Mouse (Mus musculus): ENCODE measurements around the gene Galt.

Gene Galt

DNA sequence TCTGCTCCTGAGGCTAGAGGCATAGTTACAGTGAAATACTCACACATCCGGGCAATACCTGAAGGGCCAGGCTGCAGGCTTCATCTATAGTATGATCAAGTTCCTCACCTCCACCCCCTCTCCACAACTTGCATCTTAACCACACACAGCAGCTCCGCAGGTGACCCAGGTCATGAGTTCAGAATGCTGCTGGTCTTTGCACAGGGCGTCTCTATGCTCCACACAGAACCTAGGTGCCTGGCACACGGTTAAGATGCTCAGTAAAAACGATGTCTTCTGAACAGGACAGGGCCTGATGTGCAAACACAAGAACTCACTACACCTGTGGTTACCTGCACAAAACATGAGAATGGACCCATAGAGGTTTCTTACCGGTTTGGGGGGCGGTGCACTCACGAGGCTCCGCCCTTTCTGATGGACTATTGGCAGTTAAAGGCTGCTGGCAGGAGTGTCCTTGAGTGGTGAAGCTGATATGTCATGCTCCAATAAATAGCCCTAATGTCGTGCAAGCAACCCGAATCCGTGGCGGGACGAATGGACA, at the start of gene Galt:
Gene Galt (plus strand): TSS at position 432 of the 541 bp plus-strand sequence.
- H3K27me3 ChIP-seq (ENCODE audit: control insufficient read depth, insufficient read depth, low read length, poor library complexity, severe bottlenecking) = no peaks in the 10 kb centered on the region
- H3K36me3 ChIP-seq (ENCODE audit: control insufficient read depth, insufficient read depth, low read length, poor library complexity, severe bottlenecking) = peaks cover 3% of the 10 kb centered on the region
- no peak for DNase-seq (ENCODE audit: low read depth, low spot score)

DNA sequence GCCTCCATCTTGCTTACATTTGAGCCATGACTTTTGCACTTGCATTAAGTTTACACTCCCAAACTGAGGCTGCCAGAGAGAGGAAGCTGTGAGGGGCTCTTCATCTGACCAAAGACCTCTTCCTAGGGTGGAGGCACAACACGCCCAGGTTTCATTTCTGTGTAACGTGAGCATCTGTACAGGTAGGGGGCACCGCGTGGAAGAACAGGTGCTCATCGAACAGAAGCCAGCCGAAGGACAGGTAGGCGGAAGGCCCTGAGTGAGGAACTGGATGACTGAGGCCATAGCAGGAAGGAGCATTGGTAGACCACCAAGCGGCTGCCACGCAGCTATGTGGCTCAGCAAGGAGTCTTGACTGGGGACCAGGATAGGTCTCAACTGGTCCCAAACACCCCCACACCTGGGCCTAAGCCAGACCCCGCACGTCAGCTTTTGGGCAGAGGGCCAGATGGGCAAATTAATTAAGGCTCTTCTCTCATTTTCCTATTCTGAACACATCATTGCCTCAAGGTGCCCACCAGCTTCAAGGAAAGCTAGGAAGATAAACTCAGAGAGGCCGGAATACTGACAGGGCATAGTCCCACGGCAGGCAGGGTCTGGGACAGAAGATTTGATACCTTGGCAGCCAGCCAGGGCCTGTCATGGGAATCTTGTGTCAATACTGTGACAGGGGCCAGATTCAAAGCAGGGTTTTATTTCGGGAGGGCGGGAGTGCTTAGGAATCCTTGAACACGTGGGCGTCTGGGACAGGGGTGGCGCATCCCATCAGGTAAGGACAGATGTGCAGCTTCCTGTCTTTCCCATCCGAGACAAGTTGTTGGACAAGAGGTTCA, 48.9 kb upstream of the Galt start:
- no peak for DNase-seq (ENCODE audit: low read depth, low spot score)
- no peaks in the 10 kb centered on the region for H3K27me3 ChIP-seq (ENCODE audit: control insufficient read depth, insufficient read depth, low read length, poor library complexity, severe bottlenecking)

DNA sequence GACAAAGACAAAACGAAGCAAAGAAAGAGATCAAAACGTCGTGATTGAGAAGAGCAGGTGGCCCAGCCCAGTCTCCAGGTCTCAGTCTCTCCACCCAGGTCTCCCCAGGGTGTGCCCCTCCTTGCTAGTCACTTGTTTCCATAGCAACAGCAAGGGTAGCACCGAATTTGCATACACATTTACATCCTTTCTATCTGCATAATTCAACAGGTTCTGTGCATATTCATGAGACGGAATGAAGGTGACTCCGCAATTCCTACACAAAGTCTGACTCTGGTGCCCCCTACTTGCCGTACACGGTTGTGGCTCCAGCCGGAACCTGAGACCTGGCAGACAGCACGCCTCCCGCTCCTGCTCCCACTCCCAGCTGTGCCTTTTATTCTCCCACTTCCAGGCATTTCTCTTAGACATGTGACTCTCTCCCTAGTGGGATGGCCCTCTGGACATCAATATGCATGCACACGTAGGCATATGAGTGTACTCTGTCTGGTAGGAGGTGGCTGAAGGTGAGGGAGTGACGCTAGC, 48.0 kb upstream of the Galt start:
- H3K27me3 ChIP-seq (ENCODE audit: control insufficient read depth, insufficient read depth, low read length, poor library complexity, severe bottlenecking) = no peaks in the 10 kb centered on the region
- peak; percentile 85 for DNase-seq (ENCODE audit: low read depth, low spot score)
- no peaks in the 10 kb centered on the region for H3K36me3 ChIP-seq (ENCODE audit: control insufficient read depth, insufficient read depth, low read length, poor library complexity, severe bottlenecking)

More for the DNA sequence above, 48.9 kb upstream of the Galt start:
- H3K36me3 ChIP-seq (ENCODE audit: control insufficient read depth, insufficient read depth, low read length, poor library complexity, severe bottlenecking) = no peaks in the 10 kb centered on the region

DNA sequence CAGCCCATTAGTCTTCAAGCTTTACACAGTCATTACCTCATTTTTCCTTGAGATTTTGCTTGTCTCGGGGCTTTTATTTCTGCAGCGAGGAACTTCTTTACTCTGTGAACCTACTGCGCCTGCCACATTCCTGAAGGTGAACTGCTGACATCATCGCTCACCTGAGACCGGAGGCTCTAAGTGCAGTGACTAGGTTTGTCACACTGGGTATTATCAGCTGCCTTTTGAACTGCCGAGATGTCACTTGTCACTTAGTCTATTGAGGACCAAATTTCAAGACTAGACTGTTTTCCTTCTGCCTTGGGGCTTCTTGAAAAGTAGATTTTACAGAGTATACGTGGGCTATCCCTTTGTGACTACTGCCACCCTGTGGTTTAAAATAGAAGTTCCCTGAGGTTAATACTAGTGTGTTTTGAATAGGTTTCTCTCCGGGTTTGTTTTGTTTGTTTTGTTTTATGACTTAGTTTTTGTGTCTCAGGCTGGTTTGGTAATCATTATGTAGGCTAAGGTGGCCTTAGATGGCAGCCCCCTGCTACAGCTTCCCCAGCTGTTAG, 46.8 kb upstream of the Galt start:
- H3K36me3 ChIP-seq (ENCODE audit: control insufficient read depth, insufficient read depth, low read length, poor library complexity, severe bottlenecking) = no peaks in the 10 kb centered on the region
- H3K27me3 ChIP-seq (ENCODE audit: control insufficient read depth, insufficient read depth, low read length, poor library complexity, severe bottlenecking) = no peaks in the 10 kb centered on the region
- DNase-seq (ENCODE audit: low read depth, low spot score) = peak; percentile 76

DNA sequence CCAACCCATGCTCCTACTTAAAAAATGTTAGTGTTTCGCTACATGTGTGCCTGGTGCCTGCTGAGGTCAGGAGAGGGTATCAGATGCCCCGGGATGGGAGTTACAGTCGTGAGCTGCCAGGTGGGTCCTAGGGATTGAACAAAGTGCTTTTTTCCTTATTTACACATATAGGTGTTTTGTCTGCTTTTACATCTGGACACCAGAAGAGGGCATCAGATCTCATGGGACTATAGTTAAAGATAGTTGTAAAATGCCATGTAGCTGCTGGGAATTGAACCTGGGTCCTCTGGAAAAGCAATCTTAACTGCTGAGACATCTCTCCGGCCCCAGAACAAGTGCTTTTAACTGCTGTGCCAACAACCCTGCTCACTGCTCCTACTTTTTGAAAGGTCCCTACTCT, 44.8 kb upstream of the Galt start:
- Histone ChIP-seq H3K36me3 (ENCODE audit: control insufficient read depth, insufficient read depth, low read length, poor library complexity, severe bottlenecking) (no peaks in the 10 kb centered on the region), H3K27me3 (ENCODE audit: control insufficient read depth, insufficient read depth, low read length, poor library complexity, severe bottlenecking) (no peaks in the 10 kb centered on the region)
- no peak for DNase-seq (ENCODE audit: low read depth, low spot score)

DNA sequence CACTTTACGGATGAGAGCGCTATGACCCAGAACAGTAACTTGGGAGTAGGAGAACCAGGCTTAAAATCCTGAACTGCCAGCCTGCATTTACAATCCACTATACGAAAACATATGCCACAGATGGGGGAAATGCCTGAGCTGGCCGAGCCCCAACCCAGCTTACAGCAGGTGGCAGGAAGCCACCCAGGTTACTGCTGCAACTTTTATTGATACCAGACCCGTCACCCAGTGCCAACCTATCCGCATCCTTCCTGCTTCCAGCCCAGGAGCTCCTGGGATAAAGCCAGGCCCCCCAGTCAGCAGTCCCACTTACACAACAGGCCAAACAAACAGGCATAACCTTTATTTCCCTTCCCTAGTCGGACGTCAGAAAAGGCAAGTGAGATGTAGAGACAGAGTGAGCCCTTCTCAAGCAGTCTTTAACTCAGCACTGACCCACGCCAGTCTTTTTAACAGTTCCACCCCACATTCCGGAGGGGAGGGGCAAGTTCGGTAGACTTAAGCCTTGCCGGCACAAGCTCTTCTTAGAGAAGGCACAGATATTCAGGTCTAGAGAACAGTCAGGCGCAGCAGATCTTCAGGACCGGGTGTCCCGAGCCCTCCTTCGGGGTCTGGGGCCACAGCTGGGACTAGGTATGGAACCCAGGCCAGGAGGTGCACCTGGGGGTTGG, 43.2 kb upstream of the Galt start:
- Histone ChIP-seq H3K36me3 (ENCODE audit: control insufficient read depth, insufficient read depth, low read length, poor library complexity, severe bottlenecking) (no peaks in the 10 kb centered on the region; the same call in 1 of the 2 replicates), H3K27me3 (ENCODE audit: control insufficient read depth, insufficient read depth, low read length, poor library complexity, severe bottlenecking) (no peaks in the 10 kb centered on the region)
- DNase-seq (ENCODE audit: low read depth, low spot score) = no peak

DNA sequence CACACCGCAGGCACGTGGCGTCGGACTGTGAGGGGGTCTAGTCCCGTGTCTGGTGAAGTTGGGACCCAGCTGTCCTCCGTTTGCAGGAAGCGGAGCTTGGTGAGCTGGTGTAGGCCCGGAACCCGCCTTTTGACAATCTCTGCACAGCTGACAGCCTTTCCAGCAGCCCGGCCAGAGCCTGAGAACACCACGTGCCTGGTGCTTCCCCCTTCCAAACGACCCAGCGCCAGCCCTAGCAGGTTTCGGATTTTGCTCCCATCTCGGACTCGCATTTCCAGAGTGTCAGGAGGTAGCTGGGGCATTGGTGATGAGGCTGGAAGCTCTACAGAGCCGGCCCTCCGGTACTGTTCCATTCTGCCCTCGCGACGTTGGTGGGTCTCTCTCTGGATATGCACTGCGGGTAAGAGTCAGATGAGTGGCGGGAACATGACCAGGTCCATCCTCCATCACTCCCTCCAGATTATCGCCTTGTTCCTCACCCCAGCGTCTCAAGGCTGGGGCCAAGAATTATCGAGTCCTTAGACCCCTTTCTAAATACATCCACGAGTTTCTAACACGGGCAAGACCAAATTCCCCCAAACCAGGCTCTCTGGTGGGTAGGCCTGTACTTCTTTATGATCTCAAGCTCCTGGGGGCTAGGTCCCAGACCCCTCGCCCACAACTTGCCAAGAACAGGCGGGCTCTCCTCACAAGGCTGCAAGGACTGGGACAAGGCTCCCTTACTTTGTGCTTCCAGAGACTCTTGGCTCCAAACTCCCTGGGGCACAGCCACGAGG, 42.4 kb upstream of the Galt start:
- Histone ChIP-seq H3K27me3 (ENCODE audit: control insufficient read depth, insufficient read depth, low read length, poor library complexity, severe bottlenecking) (no peaks in the 10 kb centered on the region), H3K36me3 (ENCODE audit: control insufficient read depth, insufficient read depth, low read length, poor library complexity, severe bottlenecking) (peaks cover 2% of the 10 kb centered on the region; the same call in 1 of the 2 replicates)
- DNase-seq (ENCODE audit: low read depth, low spot score) = no peak

DNA sequence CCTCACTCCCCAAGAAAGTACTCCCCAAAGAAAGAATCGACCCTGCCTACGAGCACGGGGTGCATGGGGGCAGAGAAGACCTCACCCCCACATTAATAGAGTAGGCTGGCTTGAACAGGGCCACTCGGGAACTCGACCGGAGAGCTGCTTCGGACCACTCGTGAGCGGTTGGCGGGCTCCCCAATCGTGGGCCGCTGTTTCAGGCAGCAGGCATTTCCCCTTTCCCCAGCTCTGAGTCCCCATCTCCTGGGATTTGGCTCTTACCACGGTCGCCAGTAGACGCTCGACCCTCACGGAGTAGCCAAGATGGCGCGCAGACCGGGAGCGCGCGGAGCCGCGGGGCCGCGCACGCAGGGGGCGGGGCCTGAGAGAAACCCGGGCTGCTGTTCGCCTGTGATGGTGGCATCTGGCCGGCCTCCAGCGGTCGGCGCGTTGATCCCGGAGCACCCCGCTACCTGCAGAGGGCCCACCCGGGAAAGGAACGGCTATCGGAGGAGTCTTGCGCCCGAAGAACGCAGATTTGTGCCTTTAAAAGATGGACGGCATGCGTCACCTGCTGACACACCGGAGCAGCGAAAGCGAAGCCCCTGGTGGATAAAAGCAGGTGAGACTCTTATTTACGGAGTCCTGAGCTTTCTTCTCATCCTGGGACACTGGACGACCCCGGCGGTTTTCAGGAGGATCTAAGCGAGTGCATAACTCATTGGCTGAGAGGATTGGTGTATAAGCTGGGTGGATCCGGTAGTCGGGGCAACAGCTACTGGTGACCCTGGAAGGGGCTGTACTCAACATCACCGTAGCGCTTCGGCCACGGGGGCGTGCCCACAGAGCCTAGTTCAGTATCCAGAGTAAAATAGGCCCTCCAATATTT, 41.6 kb upstream of the Galt start, which contains the start of gene Rpp25l:
Gene Rpp25l (minus strand): TSS at position 338 of the 871 bp plus-strand sequence.
- H3K27me3 ChIP-seq (ENCODE audit: control insufficient read depth, insufficient read depth, low read length, poor library complexity, severe bottlenecking) = no peaks in the 10 kb centered on the region
- peaks cover 3% of the 10 kb centered on the region; the same call in 1 of the 2 replicates for H3K36me3 ChIP-seq (ENCODE audit: control insufficient read depth, insufficient read depth, low read length, poor library complexity, severe bottlenecking)
- DNase-seq (ENCODE audit: low read depth, low spot score) = peak; percentile 82

DNA sequence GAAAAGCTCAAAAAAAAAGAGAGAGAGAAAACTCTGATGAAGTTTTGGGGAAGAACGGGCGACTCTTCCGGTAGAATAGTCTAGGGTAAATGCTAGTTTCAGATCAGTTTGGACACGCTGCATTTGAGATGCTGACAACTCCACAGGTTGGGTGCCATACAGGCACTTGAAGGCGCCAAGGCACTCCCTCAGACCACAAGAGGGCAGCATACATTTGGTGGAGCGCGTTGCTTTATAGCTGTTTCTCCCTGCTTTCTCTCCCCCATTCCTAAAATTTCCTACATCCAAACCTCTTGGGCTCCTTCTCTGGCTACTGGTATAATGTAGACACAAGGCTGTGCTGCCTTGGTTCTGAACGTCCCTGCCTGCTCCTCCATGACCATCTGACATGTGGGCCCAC, 40.8 kb upstream of the Galt start:
- no peaks in the 10 kb centered on the region for H3K27me3 ChIP-seq (ENCODE audit: control insufficient read depth, insufficient read depth, low read length, poor library complexity, severe bottlenecking)
- peak; percentile 82 for DNase-seq (ENCODE audit: low read depth, low spot score)
- H3K36me3 ChIP-seq (ENCODE audit: control insufficient read depth, insufficient read depth, low read length, poor library complexity, severe bottlenecking) = peaks cover 5% of the 10 kb centered on the region; the same call in 1 of the 2 replicates

DNA sequence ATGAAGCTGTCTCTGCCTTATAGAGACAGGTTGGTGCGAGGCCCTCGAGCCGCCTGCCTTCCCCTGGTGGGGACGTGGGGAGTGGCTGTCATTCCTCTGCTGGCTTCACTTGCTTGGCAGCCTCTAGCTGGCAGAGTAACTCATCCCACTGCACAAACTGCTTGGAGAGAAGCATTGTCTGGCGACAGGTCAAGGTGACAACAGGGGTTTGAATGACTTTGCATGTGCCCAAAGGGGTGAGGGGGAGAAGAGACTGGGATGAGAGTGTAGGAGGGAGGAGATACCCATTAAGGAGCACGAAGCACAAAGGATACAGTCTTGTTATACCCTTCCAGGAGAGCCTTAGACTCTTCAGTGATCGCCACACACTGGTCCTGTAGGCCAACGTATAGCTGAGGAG, 39.9 kb upstream of the Galt start:
- Histone ChIP-seq H3K36me3 (ENCODE audit: control insufficient read depth, insufficient read depth, low read length, poor library complexity, severe bottlenecking) (peaks cover 7% of the 10 kb centered on the region; the same call in 1 of the 2 replicates), H3K27me3 (ENCODE audit: control insufficient read depth, insufficient read depth, low read length, poor library complexity, severe bottlenecking) (no peaks in the 10 kb centered on the region)
- no peak for DNase-seq (ENCODE audit: low read depth, low spot score)

DNA sequence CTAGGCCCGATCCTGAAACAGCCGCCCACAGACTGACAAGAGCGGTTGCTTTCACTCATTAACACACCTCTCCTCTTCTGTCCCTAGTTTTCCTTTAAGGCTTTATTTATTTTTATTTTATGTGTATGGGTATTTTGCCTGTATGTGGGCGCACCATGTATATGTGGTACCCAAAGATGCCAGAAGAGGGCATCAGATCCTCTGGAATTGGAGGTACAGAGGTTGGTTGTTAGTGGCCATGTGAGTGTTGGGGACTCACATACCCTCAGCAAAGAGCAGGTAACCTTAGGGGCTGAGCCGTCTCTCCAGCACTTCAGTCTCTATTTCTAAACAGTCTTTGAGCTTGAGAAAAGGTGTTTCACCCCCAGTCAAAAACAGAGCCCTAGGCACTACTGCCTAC, 39.4 kb upstream of the Galt start:
- peak; percentile 67 for DNase-seq (ENCODE audit: low read depth, low spot score)
- no peaks in the 10 kb centered on the region for H3K27me3 ChIP-seq (ENCODE audit: control insufficient read depth, insufficient read depth, low read length, poor library complexity, severe bottlenecking)
- peaks cover 7% of the 10 kb centered on the region; the same call in 1 of the 2 replicates for H3K36me3 ChIP-seq (ENCODE audit: control insufficient read depth, insufficient read depth, low read length, poor library complexity, severe bottlenecking)

DNA sequence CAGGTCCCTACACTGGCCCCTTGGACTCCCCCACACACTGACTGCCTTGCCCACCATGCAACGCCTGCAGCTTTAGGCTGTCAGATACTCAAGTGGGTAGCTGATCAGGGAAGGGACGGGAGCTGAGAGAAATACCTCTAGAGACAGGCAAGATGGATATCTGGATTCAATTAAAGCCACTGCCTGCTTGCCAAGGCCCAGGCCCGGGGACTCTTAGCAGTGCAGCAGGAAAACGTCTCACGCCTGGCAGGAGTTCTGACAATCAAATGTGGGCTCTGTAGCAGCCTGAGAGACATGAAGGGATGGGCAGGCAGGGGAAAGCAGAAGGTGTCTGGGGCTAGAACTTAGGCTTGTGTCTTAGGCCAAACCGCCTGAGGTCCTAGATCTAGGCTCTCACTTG, 38.2 kb upstream of the Galt start:
- no peaks in the 10 kb centered on the region for H3K27me3 ChIP-seq (ENCODE audit: control insufficient read depth, insufficient read depth, low read length, poor library complexity, severe bottlenecking)
- H3K36me3 ChIP-seq (ENCODE audit: control insufficient read depth, insufficient read depth, low read length, poor library complexity, severe bottlenecking) = peaks cover 7% of the 10 kb centered on the region; the same call in 1 of the 2 replicates
- no peak for DNase-seq (ENCODE audit: low read depth, low spot score)

DNA sequence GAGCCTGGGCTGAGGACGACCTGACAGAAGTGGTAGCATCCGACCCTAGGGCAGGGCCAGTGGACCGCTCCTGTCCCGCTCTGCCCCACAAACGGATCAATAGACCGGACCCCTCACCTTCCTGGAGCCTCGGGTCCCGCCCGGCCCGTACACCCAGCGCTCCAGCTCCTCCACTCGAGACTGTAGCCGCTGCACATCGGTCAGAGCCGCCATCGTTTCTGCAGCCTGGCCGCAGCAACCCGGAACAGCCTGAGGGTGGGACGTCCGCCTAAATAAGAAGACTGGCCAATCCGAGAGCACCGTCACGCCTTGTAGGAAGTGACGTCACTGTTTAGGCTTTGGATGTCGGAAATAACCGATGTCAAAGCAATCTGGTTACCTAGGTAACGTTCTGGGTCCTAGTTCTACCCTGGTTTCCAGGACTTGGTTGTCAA, 32.1 kb upstream of the Galt start, which contains the start of gene Dctn3:
Gene Dctn3 (minus strand): TSS at position 253 of the 434 bp plus-strand sequence.
- Histone ChIP-seq H3K27me3 (ENCODE audit: control insufficient read depth, insufficient read depth, low read length, poor library complexity, severe bottlenecking) (no peaks in the 10 kb centered on the region), H3K36me3 (ENCODE audit: control insufficient read depth, insufficient read depth, low read length, poor library complexity, severe bottlenecking) (peaks cover 5% of the 10 kb centered on the region; the same call in 1 of the 2 replicates)
- DNase-seq (ENCODE audit: low read depth, low spot score) = peak; percentile 96
